Mouse (Mus musculus) kidney, adult 18-20 months (tissue): ENCODE data around the gene Cdhr1.
"Not testable (repeated sequence)": the region's sequence is repeated elsewhere in the genome, so short reads cannot be mapped to it uniquely, and the experiment has no call there.

Experiments used
- DNase-seq: peaks from one replicate; pipeline ENCODE4 v3.0.0; 2021

The Cdhr1 gene

DNA sequence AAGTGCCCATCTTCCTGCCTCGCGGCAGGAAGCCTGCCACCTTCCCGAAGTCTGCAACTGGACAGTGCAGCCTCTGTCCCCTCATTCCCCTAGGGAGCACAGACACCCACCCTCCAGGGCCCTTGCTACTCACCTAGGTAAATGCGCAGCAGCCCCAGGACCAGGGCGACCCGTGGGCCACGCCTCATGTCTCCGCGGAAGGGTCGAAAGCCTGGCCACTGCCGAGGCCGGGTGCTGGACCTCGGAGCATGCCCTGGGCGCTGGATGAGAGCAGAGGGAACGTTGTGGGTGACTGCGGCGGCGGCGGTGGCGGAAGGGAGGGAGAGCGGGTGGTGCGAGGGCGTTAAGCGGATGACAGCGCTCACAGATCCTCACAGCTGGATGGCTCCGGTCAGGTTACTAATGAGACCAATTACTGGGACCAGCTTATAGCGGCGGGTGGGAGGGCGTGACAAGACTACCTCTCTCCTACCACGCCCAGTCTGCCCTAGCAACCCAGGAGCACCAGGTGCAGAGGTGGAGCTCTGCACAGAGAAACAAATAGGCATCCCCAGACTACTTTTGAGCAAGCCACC, at the start of gene Cdhr1:
Gene Cdhr1, minus strand, starts transcription at position 392 of the 575 bp plus-strand sequence.
- DNase-seq, result peak; percentile 9

DNA sequence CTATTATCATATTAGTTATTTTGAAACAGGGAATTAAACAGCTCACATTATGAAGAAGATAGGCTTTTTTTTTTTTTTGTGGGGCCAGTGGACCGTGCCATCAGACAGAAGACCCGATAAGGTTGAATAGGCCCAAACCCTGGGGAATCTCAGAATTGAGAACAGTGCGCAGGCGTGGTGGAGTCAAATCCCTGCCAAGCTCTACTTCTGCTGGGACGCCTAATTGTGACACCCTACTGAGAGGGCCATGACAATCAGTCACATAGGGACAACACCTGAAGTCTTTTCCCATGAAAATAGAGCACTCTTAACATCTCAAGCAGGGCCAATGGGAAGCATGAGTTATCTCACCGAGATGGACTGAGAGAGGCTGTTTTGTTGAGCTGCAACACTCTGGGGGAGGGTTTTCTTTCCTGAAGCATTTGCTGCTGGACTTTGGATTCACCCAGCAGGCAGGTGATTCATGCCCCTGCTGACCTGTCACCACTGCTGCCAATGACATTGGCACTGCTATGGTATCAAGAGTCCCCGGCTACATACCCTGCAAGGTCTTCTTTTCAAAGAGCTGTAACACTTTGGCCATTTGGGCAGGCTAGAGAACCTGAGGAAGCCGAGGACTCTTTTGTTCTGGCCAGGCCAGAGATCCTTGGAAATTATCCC, 41.0 kb upstream of the Cdhr1 start:
- peak; percentile 19 for DNase-seq

DNA sequence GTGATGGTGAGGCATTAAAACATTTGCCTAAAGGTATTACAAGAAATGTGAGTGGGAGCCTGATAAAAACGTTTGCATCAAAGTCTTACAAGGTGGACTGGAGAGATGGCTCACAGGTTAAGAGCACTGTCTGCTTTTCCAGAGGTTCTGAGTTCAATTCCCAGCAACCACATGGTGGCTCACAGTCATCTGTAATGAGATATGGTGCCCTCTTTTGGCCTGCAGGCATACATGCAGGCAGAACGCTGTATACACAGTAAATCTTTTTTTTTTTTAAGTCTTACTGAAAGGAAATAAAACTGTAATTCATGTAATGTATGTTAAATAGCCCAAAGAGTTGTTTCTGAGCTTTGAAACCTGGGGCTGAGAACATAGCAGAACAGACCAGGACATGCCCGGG, 39.4 kb upstream of the Cdhr1 start:
- DNase-seq, result not testable (repeated sequence)

- DNase-seq, result no peak
Observed at GRCm38 (mm10) chr14:37136110-37136509, 38.0 kb upstream of the Cdhr1 start.

DNA sequence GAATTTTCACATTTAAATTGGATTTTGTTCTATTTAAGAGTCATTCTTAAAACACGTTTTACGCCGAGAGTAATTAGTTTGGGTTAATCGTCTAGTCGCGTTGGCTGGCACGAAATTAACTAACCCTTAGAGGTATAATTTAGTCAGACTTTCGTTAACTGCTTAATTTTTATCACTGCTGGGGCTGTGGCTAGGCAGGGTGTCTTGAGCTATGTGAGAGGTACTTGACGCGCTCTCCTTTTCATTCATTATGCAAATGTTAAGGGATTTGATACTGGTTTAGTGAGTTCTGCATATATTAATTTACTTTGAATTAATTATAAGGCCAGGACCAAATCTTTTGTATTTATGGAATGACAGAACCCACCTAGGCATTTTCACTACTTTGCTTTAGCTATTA, 37.5 kb upstream of the Cdhr1 start:
- no peak for DNase-seq

GRCm38 (mm10) chr14:37135127-37135593, 37.0 kb upstream of the Cdhr1 start, which contains the start of gene Ghitm:
Gene Ghitm, minus strand, starts transcription at chr14:37135272.
- DNase-seq, result peak; percentile 98

- DNase-seq, result no peak
Observed at GRCm38 (mm10) chr14:37134304-37135126, 36.4 kb upstream of the Cdhr1 start.

DNA sequence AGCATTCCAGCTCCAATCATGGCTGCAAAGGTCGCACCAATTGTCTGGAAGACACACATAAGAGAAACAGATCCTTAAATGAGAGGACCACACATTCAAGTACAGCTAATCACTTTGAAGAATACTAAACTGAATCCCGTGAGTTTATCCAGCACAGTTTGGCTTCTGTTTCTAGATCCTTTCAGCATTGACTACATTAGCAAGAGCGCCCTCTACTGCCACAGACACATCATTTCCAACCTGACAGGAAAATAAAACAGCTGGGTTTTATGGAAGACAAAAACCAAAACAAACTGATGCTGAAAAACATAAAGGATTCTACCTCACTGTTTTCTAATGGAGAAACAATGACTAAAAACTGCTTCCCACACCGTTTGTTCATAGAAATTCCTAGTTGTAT, 29.5 kb upstream of the Cdhr1 start:
- DNase-seq, result peak; percentile 21

- DNase-seq, result no peak
Observed at GRCm38 (mm10) chr14:37119233-37119632, 21.1 kb upstream of the Cdhr1 start.

DNA sequence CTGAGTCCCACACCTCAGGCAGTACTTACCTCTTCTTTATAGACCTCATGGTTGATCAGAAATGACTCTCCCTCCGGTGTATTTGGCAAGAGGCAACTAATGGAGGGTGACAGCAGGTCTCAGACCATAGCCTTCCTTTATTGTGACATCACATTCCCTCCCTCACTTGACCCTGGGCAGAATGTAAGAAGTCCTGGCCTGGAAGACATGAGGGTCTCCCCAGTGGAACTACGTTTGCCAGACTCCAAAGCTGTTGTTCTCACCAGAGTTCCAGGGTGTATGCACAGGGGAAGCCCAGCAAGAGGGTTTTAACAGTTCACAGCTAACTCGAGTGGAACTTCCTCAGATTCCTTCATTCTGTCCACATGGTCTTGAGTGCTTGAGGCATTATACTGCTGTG, 15.8 kb upstream of the Cdhr1 start, which contains the start of gene 2610528A11Rik:
Gene 2610528A11Rik, minus strand, starts transcription at position 101 of the 400 bp plus-strand sequence.
- DNase-seq, result no peak

DNA sequence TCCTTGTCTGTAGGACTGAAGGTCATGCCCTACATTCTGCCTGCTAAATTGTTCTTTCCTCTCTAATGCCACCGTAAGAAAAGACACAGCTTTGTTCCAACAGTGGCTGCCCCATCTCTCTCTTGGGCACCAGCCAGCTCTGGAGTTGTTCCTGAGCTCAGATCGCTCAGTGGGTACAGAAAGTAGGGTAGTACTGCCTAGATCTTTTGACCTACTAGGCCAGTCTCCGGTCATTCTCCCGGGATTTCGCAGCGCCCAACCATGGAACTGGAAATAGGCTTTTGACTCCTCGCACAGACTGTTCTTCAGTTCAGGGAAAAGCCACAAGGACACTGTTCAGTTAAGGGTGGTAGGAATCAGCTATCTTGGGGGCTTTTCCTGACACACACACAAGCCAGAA, 14.8 kb upstream of the Cdhr1 start:
- no peak for DNase-seq

- DNase-seq, result no peak
Observed at GRCm38 (mm10) chr14:37111371-37111770, 13.2 kb upstream of the Cdhr1 start.

GRCm38 (mm10) chr14:37110456-37110855, 12.3 kb upstream of the Cdhr1 start:
- DNase-seq, result no peak

GRCm38 (mm10) chr14:37109975-37110374, 11.8 kb upstream of the Cdhr1 start:
- no peak for DNase-seq

DNA sequence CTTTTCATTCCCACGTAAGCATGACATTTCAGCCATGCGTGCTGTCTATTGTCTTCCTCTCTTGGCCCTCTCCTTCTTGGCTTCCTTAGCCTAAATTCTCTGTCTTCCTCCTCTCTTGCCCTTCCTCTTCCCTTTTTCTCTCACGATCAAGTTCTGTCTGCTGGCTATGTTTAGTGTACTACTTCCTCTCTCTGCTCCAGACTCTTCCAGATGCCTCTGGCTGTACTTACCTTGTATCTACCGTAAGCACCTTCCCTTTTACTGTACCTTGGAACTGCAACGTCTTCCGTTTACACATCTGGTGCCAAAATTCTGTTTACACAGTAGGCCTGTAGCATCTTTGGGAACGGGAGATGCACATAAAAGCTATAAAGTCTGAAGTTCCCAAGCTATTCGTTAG, 11.3 kb upstream of the Cdhr1 start:
- DNase-seq, result no peak

- no peak for DNase-seq
Observed at GRCm38 (mm10) chr14:37105846-37106245, 7.7 kb upstream of the Cdhr1 start.

GRCm38 (mm10) chr14:37104747-37105146, 6.6 kb upstream of the Cdhr1 start:
- peak; percentile 20 for DNase-seq

- no peak for DNase-seq
Observed at GRCm38 (mm10) chr14:37102484-37102883, 4.3 kb upstream of the Cdhr1 start.

DNA sequence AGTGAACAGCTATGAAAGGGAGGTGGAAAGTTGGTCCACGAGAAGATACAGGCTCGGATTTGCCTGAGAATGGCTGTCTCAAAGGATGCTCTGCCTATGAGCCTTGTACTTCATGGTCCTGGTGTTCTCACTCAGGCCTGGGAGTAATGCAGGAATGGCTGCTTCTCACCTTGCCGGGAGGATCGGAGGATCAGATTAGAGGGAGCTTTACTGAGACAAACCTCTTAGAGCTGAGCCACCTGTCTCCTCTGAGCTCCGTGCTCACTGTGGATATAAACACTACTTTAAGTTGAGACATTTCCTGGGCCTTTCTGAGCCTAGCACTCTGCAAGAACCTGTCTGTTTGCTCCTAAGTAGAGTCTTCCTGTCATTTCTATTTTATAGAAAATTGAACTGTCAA, 3.4 kb upstream of the Cdhr1 start:
- DNase-seq, result no peak

GRCm38 (mm10) chr14:37095556-37095955, 2.6 kb downstream of the Cdhr1 start:
- DNase-seq, result no peak

- no peak for DNase-seq
Observed at GRCm38 (mm10) chr14:37094436-37094835, 3.7 kb downstream of the Cdhr1 start.

- no peak for DNase-seq
Observed at GRCm38 (mm10) chr14:37083755-37084154, 14.4 kb downstream of the Cdhr1 start.

GRCm38 (mm10) chr14:37080724-37081123, 17.4 kb downstream of the Cdhr1 start:
- no peak for DNase-seq

DNA sequence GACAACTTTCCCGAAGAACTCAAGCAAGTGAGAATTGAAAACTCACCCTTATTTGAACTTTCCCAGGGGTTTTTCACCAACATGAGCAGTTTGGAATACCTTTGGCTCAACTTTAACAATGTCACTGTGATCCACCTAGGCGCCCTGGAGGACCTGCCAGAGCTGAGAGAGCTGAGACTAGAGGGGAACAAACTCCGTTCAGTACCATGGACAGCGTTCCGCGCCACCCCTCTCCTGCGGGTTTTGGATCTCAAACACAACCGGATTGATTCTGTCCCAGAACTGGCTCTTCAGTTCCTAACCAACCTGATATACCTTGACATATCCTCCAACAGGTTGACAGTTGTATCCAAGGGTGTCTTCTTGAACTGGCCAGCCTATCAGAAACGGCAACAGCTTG, 29.6 kb downstream of the Cdhr1 start:
- peak; percentile 49 for DNase-seq
